Mouse (Mus musculus) cerebellum, postnatal 10 days (tissue): ENCODE data around the gene Epsti1.

Source experiments
- DNase-seq, 2 experiments: peaks; one replicate each; pipeline ENCODE4 v3.0.0; 2021; ENCODE audit warnings: mixed read lengths in 2 of 2

Epsti1 gene

DNA sequence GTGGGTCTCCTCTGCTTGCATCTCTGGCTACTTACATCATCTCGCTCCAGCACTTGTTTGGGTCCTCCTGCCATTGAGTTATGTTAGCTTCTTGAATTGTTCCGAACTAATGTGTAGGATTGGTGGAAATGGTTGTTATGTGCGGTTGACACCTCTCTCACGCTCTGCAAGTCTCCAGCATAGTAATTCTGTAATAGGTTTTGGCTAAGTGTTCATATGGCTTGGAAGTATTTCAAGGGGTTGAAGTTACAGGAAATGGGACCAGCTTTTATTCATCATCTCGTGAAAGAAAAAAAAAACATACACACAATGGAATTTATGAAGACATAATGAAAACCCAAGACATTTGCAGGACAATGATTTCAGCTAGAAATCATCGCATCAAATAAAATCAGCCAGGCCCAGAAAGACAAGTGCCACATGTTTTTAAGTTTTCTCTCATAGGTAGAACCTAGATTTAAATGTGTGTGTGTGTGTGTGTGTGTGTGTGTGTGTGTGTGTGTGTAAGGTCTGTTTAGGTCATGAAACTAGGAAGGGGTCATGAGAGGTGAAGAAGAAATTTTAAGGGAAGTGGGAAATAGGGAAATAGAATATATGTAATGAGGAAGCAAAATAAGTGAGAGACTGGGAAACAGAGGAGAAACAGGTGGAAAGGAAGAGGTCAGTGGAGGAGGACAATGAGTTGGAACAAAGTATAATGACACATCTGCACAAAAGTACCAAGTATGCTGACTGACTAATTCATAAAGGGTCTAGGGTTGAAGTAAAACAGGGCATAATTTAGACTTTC is 19.2 kb downstream of the Epsti1 start:
- no peak for DNase-seq

DNA sequence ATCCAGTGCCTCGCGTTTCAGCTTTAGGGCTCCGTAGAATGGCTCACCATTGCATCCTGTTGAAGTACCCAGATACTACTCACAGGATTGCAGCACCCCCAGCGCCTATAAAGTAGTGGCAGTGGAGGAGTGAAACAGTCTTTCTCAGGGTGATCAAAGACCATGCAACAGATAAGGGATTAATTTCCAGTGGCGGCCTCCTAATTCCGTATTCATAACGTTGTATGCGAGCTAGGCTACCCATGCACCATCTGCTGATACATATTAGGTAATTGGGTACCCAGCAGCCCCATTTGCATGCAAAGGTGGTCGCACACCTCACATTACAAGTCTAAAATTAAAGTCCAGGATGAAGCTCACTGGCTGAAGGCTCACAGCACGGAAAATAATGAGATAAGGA is 21.4 kb downstream of the Epsti1 start:
- DNase-seq, result no peak

DNA sequence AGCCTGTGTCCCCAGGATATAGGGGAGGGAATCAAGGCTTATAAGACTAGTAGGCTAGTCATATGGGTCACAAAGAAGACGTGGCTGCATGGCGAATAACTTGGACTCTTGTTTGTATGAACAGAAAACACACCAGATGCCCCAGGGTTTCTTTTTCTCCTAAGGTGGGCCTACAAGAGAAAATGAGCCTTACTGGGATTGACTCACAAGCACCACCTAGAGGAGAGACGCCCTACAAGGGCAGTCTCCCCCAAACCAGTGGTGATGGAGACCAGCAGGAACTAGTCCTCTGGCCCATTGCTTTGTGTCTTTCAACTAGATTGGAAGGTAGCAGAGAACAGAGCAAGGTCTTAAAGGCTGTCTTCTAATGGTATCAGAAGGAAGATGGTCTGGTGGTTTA is 22.7 kb downstream of the Epsti1 start:
- peak; percentile 69 to 73 for DNase-seq

DNA sequence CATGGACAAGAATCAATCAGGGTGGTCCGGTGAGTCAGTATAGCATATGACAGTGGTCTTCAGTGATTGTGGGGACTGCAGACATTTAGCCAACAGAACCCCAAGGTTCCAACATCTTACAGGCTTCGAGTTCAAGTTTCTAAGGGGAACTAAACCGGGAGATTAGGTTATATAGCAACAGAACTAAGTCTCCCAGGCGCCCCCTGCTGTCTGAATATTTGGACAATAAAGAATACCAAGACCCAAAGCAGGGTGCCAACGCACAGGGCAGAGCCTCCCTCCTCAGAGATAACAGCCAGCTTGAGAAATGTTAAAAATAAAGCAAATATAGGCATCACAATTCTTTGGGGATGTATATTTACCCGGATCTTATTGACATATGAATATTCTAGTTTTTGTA is 24.0 kb downstream of the Epsti1 start:
- DNase-seq, result peak; percentile 88

DNA sequence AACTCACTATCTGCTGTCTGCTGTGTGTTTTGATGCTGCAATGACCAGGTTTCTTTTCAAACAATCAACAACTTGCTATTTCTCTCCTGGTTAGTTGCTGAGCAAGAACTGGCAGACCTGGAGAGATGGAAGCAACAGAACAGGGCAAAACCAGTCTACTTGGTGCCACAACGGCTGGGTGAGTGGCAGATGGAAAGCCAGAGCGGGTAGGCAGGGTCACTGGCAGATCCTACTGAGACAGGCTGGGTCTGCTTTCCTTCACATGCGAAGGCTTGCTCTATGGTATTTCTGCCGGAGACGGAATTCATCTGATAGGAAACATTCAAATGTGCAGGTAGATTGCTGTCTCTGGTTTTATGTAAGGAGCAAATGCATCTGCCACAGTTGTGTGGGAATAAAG is 24.6 kb downstream of the Epsti1 start:
- peak; percentile 60 to 64 for DNase-seq

DNA sequence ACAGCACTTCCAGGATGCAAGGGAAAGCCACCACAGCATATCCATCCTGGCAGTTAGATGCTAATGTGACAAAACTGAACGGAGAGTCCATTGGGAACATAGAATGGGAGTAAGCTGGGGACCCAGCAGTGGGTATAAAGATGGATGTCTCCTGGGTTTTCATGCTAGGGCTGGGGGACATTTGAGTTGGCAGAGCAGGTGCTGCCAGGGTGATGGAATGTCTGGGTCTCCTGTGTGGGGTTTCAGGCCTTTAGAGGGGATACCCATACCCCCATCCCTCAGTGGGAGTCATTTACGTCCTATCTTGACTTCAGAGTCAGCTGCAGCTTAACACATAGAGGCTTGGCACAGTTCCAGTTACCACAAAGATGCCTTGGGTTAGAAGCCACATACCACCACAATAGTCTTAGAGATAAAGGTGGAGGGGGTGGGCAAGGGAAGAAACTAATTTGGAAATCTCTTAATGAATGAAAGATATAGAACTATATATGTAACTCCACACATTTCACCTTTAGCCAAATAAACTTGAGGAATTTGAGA is 25.2 kb downstream of the Epsti1 start:
- DNase-seq, result peak; percentile 17 to 38

DNA sequence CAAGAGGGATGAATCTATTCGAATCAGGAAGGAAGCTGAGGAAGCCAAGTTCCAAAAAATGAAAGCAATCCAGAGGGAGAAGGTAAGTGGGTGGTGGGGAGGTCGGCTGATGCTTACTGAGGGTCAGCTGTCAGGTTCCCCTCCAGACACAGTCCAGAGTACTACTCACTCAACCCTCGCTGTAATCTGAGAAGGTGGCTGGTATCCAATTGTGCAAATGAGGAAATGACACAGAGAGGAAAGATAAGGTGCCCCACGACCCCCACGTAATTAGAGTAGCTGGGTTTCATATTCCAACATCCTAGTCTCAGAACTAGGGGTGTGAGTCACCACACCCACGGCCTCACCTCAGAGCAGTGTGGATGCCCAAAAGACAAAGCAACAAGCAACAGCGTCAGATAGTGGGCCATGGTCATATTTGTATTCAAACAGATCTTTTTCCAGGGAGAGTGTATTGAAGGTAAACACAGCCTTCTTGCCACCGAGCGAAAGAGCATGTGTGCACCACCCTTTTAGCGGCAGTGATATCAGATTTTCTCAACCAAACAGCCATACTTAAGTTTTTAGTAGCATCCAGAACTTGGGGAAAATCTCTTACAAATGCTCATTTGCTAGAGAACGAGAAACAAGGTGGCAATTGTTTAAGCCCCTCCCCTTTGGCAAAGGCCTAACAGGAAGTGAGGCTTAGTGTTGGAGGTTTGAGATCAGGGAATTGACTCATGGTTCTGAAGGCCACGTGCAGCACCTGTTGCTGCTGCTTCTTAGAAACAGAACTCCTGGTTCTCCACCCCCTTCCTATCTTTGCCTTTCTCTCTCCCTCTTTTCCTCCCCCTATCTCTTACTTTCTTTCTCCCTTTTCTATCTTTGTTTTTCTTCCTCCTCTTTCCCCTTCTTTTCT is 28.4 kb downstream of the Epsti1 start:
- DNase-seq, result no peak

DNA sequence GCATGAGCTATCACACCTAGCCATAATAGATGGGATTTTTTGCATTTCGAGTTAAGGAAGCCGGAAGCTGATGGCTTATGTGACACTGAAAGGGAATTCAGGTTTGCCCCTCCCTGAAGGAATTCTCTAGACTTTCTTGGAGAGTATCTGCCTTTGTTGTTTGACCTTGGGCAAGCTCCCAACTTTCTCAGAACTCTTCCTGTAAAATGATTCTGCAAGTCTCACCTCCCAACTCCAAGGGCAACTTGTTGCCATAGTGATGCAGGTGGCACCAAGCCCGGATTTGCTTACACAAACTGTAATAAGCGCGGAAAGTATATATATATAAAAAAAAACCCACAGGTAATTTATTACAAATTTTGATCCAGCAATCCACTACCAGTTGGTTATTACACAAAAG is 29.2 kb downstream of the Epsti1 start:
- peak; percentile 34 to 46 for DNase-seq

DNA sequence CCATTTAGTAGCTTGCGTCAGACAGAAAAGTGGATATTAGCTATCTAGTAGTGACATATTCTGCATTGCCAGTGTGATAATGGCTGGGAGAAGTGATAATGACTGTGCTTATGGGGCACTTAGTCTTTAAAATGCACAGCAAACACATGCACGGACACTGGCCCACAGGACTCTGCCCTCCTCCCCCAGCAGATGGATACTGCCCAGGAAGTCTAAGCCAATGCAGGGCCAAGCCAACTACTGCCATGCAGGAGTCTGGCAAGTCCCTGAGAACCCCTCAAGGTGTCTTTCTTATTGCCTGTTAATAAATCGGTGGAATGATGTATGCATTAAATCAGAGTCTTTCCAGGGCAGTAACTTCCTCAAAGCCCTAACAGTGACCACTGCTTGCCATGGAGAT is 30.4 kb downstream of the Epsti1 start:
- DNase-seq, result peak; percentile 79 to 86

DNA sequence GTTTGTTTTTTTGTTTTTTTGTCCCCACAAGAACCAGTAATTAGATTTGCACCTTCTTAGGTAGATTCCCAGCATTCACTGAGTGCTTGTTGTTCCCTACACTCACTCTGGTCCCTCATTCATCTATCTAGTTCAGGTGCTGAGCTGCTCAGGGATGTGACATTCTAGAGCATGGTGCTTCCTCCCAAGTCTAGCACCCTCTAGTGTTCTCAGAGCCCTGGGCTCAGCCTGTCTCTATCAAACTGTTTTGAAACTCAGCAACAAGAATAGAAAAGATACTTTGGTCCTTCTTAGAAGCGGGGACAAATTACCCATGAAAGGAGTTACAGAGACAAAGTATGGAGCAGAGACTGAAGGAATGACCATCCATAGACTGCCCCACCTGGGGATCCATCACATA is 37.1 kb downstream of the Epsti1 start:
- no peak for DNase-seq

DNA sequence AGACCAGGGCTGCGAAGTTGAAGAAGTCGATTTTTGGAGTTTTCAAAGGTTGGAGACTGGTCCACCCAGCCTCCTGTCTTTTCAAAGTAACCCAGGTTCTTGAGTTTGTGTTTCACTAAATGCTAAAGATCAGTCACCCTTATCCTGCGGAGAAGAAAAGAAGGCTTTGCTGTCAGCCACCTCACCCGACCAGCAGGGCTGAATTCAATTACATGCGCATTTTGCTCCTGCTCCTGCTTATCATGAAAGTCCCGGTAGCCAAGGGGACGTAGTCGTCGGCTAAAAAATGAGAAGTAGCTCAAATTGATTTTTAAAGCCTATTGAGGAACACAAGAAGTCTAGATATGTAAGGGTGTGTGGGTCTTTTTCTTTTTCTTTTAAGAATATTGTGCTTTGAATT is 38.2 kb downstream of the Epsti1 start:
- no peak for DNase-seq

DNA sequence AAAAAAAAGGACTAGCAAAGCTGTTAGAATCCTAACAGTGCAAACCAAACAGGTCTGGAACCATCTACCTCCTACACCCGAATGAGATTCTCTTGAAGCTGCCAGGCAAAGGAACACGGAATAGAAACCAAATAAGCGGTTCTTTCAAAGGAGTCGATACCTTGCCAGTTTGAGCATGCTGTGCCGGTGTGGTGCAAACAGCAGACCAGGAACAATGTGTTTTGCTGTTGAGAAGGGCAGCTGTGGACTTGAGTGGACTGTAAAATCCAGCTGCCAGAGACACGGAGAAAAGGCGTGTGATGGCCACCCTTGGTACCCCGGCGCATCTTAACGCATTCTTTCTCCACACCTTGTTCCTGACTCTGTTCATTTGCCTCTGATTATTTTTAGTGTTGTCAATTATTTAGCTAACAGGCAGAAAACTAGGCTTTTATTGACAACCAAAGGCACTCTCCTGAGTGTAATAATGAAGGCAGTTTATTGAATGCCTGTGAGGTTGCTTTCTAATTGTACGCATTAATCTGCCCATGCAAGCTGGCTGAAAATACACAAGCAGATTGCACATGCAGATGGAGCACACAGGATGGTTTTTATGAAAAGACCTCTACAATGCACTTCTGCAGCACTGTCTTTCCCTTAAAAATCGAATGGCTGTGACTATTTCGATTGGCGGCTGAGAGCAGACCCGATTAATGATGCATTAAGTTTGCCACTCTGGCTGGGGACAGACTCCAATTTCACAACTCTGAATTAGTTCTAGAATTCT is 38.9 kb downstream of the Epsti1 start:
- DNase-seq, result peak; percentile 72 to 73

DNA sequence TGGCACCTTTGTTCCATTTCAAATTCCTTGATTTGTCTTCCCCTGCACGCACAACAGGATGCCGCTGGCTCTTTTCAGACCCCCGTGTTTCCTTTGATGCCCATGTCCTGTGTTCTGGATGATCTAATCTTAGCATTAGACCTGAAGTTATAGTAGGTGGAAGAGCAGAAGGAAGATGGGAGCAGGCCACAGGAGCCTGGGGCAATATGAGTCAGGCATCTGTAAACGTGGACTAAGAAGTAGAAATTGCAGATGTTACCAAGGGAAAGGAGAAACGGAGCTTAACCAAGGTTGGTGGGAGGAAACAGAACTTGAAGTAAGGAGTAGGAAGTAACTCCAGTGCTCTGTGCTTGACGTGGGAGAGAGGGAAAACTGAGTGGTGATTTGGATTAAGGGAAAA is 57.7 kb downstream of the Epsti1 start:
- no peak for DNase-seq

DNA sequence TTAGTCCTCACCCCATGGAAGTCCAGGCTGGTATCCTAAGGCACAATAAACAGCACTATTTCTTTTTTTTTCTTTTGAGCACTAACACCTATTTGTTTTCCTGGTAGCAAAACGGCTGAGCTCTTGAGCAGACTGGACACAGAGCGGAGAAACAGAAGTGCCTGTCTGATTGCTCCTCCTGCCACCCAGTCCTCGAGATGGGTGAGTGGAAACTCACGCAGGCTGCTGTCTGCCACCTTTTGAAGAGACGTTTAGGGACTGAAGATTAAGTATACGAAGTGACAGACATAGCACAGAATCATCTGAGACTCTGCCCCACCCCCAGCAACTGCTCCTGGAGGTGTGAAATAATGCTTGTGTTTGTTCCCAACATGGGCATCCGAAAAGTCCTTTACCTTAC is 59.5 kb downstream of the Epsti1 start:
- no peak for DNase-seq

DNA sequence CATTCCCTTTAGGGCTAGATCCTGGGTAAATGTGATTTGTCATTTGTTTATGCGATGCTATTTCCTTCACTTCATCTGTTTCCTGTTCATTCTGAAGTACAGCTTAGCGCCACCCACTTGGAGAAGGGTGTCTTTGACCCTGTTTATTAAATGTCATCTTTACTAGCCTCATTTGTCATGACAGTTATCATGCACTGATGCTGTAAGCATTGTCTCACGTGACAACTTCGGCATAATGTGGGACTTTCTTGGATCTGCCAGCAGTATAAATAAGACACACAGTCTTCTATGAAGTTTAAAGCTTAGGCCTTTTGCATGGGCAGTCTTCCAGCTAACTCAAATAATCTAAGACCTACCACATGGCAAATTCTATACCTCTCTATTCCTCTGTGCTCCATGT is 67.3 kb downstream of the Epsti1 start:
- no peak for DNase-seq

DNA sequence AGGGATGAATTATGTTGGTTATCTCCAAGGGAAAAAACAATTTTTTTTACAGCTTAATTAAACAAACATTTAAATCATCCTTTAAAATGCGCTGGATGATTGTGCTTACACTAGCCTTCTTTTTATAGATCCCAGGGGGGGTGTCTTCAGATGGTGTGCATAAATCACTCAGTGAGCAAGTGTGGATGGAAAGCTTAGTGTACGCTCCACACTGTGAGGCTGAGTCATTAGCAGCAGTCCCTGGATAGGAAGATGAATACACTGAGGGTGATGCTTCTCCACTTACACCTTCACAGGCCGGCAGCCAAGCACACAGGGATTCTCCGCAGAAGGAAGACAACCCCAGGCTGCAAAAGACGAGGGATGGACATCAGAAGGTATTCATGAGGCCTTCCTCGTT is 70.2 kb downstream of the Epsti1 start:
- no peak for DNase-seq

DNA sequence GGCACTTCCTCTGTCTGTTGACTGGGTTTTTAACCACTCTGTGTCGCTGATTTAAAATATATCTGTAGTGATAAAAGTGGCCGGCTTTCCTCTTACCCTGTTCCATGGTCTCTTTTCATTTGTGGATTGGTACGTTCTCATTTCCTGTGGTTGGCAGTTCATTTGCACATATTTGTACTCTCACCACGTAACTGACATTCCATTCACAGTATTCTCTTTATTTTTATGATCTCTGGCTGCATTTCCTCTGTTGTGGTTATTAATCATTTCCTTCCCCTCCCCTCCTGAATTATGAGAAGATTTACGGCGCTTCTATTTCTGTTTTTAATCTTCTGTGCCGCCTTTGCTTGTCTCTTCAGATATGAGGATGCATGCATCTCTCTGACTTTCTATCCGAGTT is 71.7 kb downstream of the Epsti1 start:
- DNase-seq, result no peak

DNA sequence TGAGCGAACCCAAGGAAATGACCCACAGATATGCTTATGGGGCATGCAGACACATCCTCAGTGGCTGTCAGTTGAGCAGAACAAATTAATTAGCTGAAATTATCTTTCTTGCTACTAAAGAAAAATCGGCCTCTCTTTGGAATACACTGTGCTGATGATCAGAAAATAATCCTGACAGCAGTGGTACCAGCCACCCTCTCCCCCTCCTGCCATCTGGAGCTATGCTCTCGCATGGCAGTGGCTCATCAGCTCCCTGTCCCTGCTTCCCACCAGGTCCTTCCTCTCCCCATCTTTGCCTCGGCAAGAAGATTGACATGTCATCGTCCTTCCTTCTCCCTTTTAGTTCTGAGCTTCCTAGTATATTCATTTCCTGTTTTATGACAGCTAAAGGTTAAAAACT is 77.5 kb downstream of the Epsti1 start:
- DNase-seq, result peak; percentile 60 to 65

DNA sequence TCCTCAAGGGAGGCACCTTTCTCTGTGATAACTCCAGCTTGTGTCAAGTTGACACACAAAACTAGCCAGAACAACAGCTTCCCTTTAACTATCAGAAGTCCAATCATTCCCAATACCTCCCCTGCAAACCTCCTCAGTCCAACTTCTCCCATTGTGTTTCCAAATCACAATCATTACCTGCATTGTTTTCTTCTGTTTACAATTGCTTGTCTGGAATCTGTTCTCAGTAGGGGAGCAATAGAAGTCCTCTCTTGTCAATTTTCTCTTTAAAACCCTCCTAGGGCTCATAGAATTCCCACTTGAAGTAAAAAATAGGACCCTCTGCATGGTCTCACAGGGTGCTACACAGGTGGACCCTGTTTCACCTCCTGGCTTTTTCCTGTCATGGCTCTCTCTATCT is 93.7 kb downstream of the Epsti1 start:
- DNase-seq, result no peak

DNA sequence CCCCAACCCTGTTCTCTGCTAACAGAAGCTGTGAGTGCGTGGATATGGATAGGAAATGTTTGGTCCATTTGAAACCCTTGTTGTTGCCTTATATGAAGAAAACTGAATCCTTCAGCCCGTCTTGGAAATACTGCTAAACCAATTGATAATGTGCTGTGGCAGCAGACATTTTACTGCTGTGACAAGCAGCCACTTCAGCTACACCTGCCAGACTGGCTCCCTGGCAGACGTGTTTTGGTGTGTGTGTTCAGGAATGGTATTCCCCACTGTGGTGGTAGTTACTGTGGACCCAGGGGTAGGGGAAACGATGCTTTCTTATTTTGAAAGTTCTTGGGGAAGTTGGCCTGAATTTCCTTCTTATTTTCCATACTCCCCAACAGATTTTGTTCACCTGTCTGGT is 100.4 kb downstream of the Epsti1 start:
- peak; percentile 64 to 66 for DNase-seq

DNA sequence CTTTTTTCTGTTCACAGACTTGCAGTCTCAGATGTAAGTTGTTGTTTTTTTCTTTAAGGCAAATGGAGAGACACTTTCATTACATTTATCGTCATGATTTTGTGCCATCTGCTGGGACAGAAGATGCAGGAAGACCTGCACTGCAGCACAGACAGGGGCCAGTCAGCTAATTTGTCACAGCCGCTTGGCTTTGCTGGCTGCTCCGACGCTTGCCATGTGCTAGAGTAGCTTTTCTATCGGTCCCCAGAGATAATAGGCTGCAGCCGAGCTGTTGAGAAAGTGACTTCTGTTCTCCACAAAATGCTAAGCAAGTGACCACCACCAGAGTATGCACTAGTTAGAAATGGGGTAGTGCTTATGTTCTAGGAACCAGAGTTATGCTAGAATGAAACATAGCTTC is 104.0 kb downstream of the Epsti1 start:
- DNase-seq, result peak; percentile 79 to 85

DNA sequence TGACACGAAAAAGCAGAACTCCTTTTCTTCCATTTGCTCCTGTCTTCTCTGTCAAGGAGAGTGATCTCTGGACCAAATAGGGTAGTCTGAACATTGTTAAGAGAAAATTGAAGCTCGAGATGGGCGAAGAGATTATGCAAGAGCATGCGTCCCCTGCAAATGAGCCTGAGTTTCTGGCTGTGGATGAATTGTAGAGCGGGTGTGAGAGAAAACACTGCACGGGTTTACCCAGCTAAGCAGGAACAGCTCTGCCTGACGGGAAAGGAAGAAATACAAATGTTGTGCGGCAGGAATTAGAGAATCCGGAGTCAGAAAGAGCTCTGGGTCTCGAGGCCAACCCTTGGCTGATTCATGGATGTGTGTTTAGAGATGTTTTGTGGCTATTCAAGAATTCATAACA is 107.8 kb downstream of the Epsti1 start:
- DNase-seq, result no peak
